Mouse (Mus musculus) Muller cell, postnatal 12 days (primary cell): ENCODE results near the gene Col4a4.

Source experiments
- DNase-seq: peaks from one replicate; pipeline ENCODE4 v3.0.0-alpha.2; 2015; ENCODE audit errors: inconsistent ontology term

The Col4a4 gene

DNA sequence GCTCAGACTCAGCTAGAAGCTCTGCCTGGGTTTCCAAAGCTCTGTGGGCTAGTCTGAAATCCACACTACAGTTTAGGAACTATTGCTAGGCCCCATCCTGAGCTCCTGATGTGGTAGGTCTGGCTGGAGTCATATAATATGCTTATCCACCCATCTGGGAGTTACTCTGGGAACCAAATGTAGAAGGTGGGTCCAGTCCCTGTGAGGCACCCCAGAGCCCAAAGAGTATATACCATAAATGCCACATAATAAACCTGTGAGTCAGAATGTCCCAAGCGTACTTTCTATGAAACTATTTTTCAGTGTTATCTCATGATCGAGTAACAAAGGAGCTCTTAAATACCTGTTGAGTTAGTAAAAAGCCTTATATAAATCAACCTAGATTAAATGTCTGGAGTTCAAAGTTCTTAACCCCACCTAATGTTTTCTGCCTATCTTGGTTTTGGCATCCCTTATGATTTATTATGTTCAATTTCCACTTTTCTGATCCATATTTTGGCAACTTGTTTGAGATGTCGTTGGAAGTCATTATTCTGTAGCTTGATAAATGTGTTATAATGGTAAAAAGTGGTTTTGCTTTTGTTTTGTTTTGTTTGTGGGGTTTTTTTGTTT lies 172.1 kb downstream of the Col4a4 start:
- no peak for DNase-seq

DNA sequence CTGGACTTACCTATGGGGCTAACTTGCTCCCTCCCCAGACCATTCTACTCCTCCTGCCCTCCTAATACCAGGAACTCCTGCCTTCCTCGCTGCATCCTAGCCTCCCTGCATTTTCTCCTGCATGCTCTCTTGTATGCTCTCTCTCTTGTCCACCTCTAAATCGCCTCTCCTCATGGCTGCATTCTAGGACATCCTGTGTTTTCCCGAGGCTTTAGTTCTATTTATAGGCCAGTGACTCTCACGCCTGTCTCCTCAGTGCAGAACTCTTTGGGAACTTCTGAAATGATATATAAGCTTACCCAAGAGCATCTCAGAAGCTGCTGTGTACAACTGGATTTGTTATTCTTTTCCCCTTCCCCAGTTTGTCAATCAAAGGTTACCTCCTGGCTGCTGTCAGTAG lies 174.6 kb downstream of the Col4a4 start:
- DNase-seq: no peak

DNA sequence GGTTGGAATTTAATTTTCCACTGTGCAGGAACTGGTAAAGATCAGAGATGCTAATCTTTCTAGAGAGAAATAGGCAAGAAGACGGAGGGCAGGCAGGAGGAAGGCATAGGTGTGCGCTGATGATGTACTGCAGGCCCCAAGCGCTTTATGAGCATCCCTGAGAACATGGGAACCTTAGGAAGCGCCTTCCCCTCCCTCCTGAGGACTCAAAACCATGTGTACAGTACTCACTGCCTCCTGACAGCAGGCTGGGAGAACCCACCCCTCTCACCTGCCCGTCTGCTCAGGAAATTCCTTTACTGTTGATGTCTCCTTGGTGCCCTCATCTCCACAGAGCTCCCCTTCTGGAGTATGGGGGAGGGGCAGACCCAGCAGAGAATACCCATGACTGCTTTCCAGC lies 175.1 kb downstream of the Col4a4 start:
- DNase-seq: no peak

DNA sequence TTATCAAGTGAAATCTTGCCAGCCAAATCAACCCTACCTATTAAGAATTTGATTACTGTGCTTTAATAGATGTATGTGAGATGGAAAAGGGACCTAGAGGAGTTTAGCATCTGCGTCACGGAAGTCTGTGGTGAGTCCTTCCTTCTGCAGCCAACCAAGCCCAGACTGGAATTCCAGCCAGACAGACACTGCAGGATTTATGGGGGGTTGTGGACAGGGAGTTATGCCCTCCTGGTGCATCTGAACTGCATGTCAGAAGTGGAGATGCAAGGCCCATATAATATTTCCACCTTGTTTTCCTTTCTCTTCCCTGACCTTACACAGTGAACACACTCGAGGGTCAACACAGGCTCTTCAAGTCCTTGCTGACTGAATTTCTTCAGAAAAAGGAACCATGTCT lies 176.1 kb downstream of the Col4a4 start:
- DNase-seq: no peak

GRCm38 (mm10) chr1:82409271-82409670 lies 177.4 kb downstream of the Col4a4 start:
- DNase-seq: no peak

DNA sequence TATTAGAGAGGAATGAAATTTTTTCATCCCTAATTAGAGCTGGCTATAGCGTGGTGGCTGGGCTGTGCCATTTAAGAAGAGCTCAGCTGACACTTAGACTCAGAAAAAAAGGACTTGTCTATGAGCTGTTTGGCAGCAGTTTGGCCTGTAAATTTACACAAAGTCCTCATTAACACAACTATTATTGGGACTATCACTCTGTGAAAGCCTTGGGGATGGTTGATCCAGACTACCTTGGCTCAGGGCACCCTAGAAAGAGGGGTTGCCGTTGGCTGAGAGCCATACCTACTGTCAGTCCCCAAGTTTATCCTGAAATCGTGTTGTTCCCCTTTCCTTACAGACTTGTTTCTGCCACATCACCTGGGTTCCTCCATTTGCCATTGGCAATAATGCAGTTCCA lies 178.9 kb downstream of the Col4a4 start:
- DNase-seq: no peak
